Mouse (Mus musculus) kidney, postnatal 25 days (tissue): ENCODE results near the gene Camkk2.

Experiments used
- DNase-seq, 2 experiments: peaks; one replicate each; pipeline ENCODE4 v3.0.0; 2021; ENCODE audit warnings: mixed read lengths in 2 of 2

The Camkk2 gene

DNA sequence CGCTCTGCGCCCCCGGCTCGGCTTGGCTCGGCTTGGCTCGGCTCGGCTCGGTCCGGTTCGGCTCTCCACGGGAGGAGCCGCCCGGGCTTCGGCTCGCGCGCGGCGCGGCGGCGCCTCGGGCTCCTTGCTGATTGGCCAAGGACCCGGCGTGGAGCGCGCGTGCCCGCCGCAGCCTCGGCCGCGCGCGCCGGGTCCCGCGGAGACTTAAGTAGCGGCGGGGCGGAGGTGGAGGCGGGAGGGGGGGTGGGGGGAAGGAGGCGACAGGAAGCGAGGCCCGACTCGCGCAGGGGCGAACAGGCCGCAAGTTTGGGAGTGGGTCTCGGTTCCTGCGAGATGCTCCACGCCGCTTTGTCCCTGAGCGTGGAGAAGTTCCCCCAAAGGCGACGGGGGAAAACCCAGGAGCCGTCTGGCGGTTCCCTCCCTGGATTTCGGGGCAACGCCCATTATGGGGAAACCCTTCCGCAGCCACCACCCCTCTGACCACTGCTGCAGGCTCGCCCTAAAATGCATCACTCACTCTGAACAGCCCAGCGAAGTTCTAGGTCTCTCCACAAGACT is at the start of gene Camkk2:
Gene Camkk2 (minus strand): TSS at position 133 of the 558 bp plus-strand sequence.
- DNase-seq, result peak; percentile 84 to 94

GRCm38 (mm10) chr5:122825099-122825498 is 45.9 kb upstream of the Camkk2 start:
- no peak for DNase-seq

GRCm38 (mm10) chr5:122824450-122824849 is 45.2 kb upstream of the Camkk2 start:
- DNase-seq, result no peak

GRCm38 (mm10) chr5:122823976-122824375 is 44.8 kb upstream of the Camkk2 start:
- DNase-seq, result no peak

DNA sequence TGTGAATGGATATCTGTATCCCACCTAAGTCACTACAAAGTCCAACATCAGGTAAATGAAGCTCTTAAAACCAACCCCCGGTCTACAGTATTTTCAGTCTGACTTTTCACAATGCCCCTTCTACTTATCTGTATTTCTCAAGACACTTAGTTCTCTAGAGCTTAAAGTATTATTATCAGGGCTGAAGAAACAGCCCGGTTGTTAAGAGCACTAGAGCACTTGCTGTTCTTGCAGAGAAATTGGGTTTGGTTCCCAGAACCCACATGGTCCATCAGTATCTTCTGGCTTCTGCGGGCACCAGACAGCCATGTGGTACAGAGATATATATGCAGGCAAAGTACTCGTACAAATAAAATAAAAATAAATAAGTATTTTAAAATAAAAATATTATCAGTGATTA is 43.2 kb upstream of the Camkk2 start:
- no peak for DNase-seq

GRCm38 (mm10) chr5:122821524-122821885 is 42.3 kb upstream of the Camkk2 start:
- DNase-seq, result no peak

GRCm38 (mm10) chr5:122820777-122821523 is 41.7 kb upstream of the Camkk2 start, which contains the start of gene Anapc5:
Gene Anapc5, minus strand, starts transcription at chr5:122821339.
- DNase-seq, result peak; percentile 94 to 97

GRCm38 (mm10) chr5:122812699-122813098 is 33.5 kb upstream of the Camkk2 start:
- DNase-seq, result no peak

DNA sequence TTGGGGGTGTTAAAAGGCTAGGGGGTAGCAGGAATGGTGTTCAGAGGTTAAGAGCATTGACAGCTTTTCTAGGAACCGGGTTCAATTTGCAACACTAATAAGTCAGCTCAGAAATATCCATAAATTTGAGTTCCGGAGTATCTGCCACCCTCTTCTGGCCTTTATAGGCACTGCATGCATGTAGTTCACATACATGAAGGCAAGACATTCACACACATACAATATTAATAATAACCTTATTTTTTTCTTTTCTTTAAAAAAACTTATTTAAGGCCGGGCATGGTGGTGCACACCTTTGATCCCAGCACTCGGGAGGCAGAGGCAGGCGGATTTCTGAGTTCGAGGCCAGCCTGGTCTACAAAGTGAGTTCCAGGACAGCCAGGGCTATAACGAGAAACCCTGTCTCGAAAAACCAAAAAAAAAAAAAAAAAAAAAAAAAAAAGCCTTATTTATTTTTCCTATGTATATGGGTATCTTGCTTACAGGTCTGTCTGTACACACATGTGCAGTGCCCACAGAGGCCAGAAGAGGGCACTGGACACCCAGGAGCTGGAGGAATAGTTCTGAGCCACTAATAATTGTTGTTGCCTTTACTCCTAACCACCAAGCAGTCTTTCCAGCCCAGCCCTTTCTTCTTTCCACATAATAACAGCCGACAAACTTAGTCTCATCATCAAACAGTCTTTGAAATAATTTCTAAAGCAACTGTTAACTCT is 32.3 kb upstream of the Camkk2 start:
- peak; percentile 76 to 81 for DNase-seq

DNA sequence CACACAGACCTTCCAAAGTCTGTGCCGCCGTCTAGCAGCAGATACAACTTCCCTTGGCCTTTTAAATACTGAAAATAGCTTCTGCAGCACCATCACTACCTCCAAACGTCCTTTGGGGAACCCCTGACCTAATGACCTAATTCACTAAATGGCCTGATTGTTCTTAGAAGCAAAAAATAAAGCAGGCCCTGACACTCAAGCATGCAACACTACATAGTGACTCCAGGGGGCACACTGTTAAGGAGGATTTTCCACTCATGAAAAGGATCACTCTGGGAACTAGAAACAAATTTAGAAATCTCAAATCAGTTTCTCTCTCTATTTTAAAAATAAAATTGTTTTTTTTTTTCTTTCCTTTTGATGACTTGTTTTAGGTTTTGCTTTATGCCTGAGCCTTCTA is 26.3 kb upstream of the Camkk2 start:
- no peak for DNase-seq

DNA sequence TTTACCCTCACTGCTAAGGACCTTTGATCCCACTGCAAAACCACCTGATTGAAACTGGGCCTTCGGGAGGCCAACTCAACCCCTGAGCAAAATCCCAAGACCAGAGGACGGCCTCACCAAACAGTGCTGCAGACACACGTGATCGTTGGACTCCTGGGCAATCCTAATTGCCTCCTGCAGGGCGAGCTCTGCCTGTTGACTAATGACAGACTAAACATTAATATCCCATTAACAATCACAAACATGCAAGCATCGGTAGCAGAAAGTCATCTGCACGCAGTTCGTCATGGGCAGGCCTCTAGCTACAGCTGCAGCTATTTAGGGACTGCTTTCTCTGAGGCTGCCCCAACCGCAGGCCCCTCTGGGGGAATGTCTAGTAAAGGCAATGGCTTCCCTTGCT is 23.5 kb upstream of the Camkk2 start:
- DNase-seq, result peak; percentile 69 to 91

DNA sequence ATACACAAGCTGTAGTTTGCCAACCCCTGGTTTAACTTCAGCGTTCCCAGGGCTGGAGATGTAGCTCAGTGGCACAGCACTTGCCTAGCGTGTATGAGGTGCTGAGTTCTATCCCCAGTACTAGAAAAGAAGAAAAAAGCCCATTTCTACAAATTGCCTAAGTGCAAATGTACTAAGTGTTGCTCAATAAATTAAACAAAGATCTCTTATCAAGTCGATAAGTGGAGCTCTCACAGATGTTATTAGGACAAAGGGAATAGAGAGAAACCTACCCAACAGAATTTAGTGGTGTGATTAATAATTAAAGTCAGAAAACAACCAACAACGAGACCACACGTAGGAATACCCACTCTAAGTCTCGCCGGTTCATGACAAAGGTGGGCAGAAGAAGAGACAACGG is 22.5 kb upstream of the Camkk2 start:
- no peak for DNase-seq

GRCm38 (mm10) chr5:122800345-122801010 is 21.3 kb upstream of the Camkk2 start:
- DNase-seq, result peak; percentile 69 to 77

DNA sequence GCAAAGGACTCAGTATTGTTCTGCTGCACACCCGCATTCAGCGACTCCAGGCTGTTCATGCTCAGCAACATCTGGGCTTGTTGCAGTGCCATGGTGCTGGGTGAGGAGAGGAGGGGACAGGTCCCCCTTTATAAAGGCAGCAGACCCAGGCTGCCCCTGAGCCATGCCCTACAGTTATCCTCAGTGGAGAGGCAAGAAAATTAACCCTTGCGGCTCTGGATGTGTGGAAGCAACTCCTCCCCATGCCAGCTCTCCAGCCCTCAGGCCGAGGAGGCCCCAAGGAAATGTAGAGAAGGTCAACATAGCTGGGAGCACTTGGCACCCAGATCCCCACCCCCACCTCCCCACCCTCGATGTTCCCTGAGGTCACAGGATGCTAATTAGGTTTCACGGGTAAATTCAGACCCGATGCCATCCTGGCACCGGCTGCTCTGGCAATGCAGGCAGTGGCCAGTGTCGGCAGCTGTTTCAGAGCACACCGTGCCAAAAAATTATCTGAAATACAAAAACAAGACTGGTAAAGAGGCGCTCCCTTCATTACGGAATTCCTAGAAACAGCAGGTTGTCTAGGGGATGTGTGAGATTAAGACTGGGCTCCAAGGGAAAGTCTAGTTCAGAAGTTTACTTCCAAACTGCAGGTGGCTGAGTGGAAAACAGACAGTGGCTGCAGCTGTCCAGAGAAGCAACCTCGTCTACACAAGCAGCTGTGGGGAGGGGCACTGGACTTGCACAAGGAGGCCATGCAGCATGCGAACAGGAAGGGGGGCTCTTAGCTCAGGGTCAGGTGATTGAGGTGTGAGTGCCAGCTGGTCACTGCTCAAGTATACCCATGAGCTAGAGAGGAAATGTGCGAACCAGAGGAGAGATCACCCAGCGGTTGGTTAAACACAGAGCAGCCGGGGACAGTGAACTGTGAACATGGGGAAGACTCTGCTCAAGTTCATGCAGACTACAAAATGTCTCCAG is 20.5 kb upstream of the Camkk2 start:
- peak; percentile 44 to 75 for DNase-seq

DNA sequence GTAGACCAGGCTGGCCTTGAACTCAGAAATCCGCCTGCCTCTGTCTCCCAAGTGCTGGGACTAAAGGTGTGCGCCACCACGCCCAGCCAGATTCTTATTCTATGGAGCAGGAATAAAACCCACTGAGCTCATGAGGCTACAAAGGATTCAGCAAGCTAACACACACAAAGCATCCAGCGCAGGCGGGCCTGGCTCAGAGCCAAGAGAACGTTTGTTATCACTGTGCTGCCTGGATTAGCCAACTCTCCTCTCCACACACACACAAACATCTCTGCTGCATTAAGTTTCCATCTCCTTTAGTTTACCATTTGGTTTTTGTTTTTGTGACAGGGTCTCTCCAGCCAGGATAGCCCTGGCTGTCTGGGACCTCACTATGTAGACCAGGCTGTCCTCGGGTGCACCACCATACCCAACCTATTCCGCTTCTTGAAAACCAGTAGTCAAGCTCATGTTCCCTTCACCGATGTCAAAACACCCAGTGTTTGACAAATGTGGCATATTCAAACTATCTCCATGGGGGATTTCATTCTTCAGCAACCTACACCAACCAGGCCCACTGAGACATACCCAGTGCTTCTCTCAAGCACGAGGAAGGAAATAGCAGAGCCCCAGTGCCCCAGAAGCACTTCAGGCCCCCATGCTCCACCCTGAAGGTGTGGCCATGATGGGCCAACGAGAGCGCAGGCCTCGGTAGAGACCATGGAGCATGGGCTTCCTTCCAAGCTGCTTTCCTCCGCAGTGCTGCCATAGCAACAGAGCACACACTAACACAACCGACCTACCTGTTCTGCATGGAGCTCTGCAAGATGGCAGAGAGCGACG is 19.6 kb upstream of the Camkk2 start:
- peak; percentile 78 for DNase-seq

- no peak for DNase-seq
Observed at GRCm38 (mm10) chr5:122797866-122798265, 18.7 kb upstream of the Camkk2 start.

DNA sequence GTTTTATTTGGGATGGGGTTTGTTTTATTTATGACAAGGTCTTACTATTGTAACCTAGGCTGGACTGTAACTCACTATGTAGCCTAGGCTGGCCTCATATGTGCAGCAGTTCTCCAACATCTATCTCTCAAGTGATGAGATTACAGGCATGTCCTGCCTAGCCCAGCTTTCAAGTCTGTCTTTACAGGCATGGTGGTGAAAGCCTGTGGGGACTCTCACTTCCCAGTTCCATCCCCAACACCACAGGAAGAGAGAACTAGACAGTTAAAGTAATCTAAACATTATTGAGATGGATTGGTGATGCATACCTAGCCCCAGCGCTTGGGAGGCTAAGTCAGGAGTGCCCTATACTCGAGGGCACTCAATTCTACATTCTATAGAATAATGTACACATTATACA is 9.5 kb upstream of the Camkk2 start:
- DNase-seq, result no peak

DNA sequence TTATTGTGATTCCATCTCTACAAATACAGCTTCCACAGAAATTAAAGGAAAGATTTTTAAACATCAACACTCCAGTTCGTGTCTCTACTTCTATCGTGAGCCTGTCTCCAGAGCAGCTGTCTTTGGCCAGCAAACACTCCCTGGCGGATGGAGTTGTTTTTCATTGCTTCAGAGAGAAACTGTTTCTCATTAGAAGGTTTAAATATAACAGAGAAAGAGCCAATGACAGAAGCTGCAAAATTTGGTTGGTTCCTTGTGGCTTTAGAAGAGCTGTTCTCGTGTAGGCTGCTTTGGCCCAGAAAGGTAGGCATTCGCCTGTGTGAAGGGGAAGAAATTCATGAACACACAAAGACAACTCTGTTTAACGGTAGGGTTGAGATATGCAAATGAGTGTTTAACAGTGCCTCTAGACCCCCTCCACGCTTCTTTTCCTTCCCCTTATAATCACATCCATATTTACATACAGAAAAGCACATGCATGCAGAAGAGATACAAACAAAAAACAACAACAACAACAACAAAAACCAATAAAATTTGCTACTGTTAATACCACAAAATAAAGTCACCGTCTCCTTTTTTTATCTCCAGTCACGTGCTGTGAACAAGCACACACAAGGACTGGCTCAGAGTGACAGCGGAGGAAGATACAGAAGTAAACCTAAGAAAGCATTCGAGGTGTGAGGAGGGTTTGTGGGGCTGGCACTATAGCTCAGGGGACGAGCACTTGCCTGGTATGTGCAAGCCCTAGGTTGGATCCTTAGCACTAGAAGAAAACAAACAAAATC is 7.0 kb upstream of the Camkk2 start:
- no peak for DNase-seq

- DNase-seq, result no peak
Observed at GRCm38 (mm10) chr5:122783726-122784406, 4.7 kb upstream of the Camkk2 start.

DNA sequence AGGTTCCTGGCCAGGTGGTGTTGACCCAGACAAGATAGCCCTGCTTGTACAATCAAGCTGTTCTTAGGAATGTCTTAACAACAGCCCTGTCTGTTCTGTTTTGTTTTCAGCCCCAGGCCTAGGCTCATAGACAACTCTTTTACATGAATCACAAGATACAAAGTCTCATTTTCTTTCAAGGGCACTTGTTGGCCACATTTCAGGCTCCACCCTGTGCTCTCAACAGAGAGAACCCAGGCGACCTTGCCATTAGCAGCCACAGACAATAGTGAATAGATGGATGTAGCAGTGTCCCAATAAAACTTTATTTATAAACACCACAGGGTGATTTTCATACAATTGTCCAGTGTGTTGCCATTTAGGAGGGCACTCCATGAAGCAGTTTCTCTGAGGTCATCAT is 2.9 kb upstream of the Camkk2 start:
- DNase-seq, result no peak
